Mouse (Mus musculus) embryonic facial prominence, embryonic 11.5 days (tissue): ENCODE measurements around the gene Ifna5. TPM values are rescaled to one million over a fixed set of nuclear protein-coding genes. Genes with fewer than 3 reads are reported as not detected.

ENCODE experiments used
- ATAC-seq: fragments of 200-750 bp; cut with Nextera tagmentation; replicated peaks from 2 replicates; pipeline ENCODE4 v1.8.0; 2017; ENCODE audit warnings: low read depth; ENCODE audit not compliant: insufficient number of reproducible peaks, low FRiP score, low TSS enrichment
- DNase-seq: peaks from one replicate; pipeline ENCODE4 v3.0.0-alpha.2; 2015; ENCODE audit warnings: low spot score
- H3K27ac ChIP-seq: fragments of 300-500 bp; sonication (generic); replicated peaks from 2 replicates; pipeline ENCODE4 v1.5.1; 2014; ENCODE audit warnings: mild to moderate bottlenecking, low read depth, low read length, control low read depth
- H3K27me3 ChIP-seq: fragments of 300-500 bp; sonication (generic); 2 replicates; pipeline ENCODE4 v1.6.1; 2014; ENCODE audit warnings: mild to moderate bottlenecking, low read length, moderate library complexity, mixed read lengths; ENCODE audit not compliant: control insufficient read depth, insufficient read depth
- H3K36me3 ChIP-seq: fragments of 300-500 bp; sonication (generic); replicated peaks from 2 replicates; pipeline ENCODE4 v1.6.1; 2014; ENCODE audit warnings: low read depth, mild to moderate bottlenecking, low read length, moderate library complexity, mixed read lengths; ENCODE audit not compliant: control insufficient read depth, insufficient read depth
- H3K4me1 ChIP-seq: fragments of 300-500 bp; sonication (generic); 2 replicates; pipeline ENCODE4 v1.6.1; 2014; ENCODE audit warnings: low read length, mixed read lengths; ENCODE audit not compliant: control insufficient read depth, insufficient read depth
- H3K4me2 ChIP-seq: fragments of 300-500 bp; sonication (generic); 2 replicates; pipeline ENCODE4 v1.6.1; 2014; ENCODE audit warnings: low read depth, mild to moderate bottlenecking, control low read depth, low read length, moderate library complexity
- H3K4me3 ChIP-seq: fragments of 300-500 bp; sonication (generic); 2 replicates; pipeline ENCODE4 v1.5.1; 2014; ENCODE audit warnings: low read depth, low read length, control low read depth
- H3K9ac ChIP-seq: fragments of 300-500 bp; sonication (generic); replicated peaks from 2 replicates; pipeline ENCODE4 v1.6.1; 2014; ENCODE audit warnings: mild to moderate bottlenecking, control low read depth, low read length
- H3K9me3 ChIP-seq: fragments of 300-500 bp; sonication (generic); replicated peaks from 2 replicates; pipeline ENCODE4 v1.6.1; 2016; ENCODE audit warnings: mild to moderate bottlenecking, low read length, inconsistent platforms, mixed read lengths; ENCODE audit not compliant: control insufficient read depth
- WGBS: fragments of 180-500 bp; shearing (Covaris S2); extraction: QIAGEN DNeasy Blood & Tissue Kit; methylation state at CpG from one replicate; pipeline ENCODE4 v1.1.7; 2014; 5-methylcytosine and 5-hydroxymethylcytosine counted together
- polyA plus RNA-seq: library from polyadenylated mRNA; unstranded; fragments of >200 nt; fragmentation: Nextera tagmentation; extraction: Ambion mirVana; gene quantifications from 2 replicates; pipeline ENCODE4 v1.2.1, GENCODE M21; 2014

Ifna5 gene
- polyA plus RNA-seq, 1 experiment from 2014 or later = not detected

GRCm38 (mm10) chr4:88841438-88841911 lies 6.2 kb downstream of the Ifna5 start, which contains the start of gene Ifna4:
Gene Ifna4 (plus strand): TSS chr4:88841861.
- no peak within 1 kb of the TSS for H3K27ac ChIP-seq
- H3K27me3 ChIP-seq = no peaks in the 10 kb centered on the region
- no peak within 1 kb of the TSS for H3K9ac ChIP-seq
- DNase-seq = no peak
- no peaks in the 10 kb centered on the region for H3K4me1 ChIP-seq
- H3K9me3 ChIP-seq = no peaks in the 10 kb centered on the region
- no peak within 1 kb of the TSS for H3K4me3 ChIP-seq
- no peak for ATAC-seq
- no peaks in the 10 kb centered on the region for H3K36me3 ChIP-seq
- no peak within 1 kb of the TSS for H3K4me2 ChIP-seq
- 44% methylated on average over 2 of the region's 2 CpGs for WGBS

DNA sequence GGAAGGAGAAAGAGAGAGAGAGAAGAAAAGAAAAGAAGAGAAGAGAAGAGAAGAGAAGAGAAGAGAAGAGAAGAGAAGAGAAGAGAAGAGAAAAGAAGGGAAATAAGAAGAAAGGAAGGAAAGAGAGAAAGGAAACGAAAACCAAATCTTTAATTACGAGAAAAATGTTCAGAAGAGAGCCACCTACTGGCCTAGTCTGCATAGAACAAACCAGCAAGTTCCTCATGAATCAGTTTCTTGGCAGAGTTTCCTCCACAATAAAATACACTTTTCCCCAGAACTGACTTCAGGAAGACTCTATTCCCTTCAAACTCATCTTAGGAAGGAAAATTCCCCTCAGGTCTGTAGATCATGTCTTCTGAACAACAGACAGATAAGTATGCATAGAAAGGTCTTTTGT lies 10.0 kb downstream of the Ifna5 start:
- no peak overlapping the region for H3K4me2 ChIP-seq
- H3K4me1 ChIP-seq = no peaks in the 10 kb centered on the region
- 46% methylated on average over 2 of the region's 2 CpGs for WGBS
- H3K36me3 ChIP-seq = no peaks in the 10 kb centered on the region
- DNase-seq = peak; percentile 3
- no peaks in the 10 kb centered on the region for H3K9me3 ChIP-seq
- ATAC-seq = no peak
- H3K9ac ChIP-seq = no peak overlapping the region
- no peak overlapping the region for H3K4me3 ChIP-seq
- H3K27me3 ChIP-seq = no peaks in the 10 kb centered on the region
- H3K27ac ChIP-seq = no peak overlapping the region

DNA sequence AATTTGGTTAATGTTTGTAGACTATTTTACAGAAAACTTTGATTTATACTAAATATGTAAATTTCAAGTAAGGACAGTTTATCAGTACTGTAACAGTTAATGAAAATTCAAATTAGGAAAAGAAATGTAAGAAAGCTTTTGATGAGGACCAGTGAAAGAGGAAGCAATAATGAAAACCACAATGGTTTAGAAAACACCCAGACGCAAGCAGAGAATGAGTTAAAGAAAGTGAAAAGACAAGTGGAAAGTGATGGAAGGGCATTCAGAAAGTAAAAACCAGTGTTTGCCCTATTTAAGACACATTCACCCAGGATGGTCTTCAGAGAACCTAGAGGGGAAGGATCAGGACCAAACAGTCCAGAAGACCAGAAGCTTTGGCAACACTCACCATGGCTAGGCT lies 14.4 kb downstream of the Ifna5 start, which contains the start of gene Ifna1:
TSS of gene Ifna1 (plus strand) at position 390 of the 400 bp plus-strand sequence.
- no peak within 1 kb of the TSS for H3K27ac ChIP-seq
- H3K4me2 ChIP-seq = no peak within 1 kb of the TSS
- no peak for DNase-seq
- no peak within 1 kb of the TSS for H3K4me3 ChIP-seq
- H3K27me3 ChIP-seq = no peaks in the 10 kb centered on the region
- H3K9me3 ChIP-seq = no peaks in the 10 kb centered on the region
- 84% methylated on average over 1 of the region's 1 CpGs for WGBS
- no peak within 1 kb of the TSS for H3K9ac ChIP-seq
- no peaks in the 10 kb centered on the region for H3K36me3 ChIP-seq
- no peaks in the 10 kb centered on the region for H3K4me1 ChIP-seq
- no peak for ATAC-seq

- Histone ChIP-seq H3K27me3 (no peaks in the 10 kb centered on the region), H3K36me3 (no peaks in the 10 kb centered on the region), H3K4me3 (no peak overlapping the region), H3K4me2 (no peak overlapping the region), H3K4me1 (no peaks in the 10 kb centered on the region), H3K27ac (no peak overlapping the region), H3K9me3 (no peaks in the 10 kb centered on the region), H3K9ac (no peak overlapping the region)
- 52% methylated on average over 4 of the region's 4 CpGs for WGBS
- ATAC-seq (no peak), DNase-seq (no peak)
Observed at GRCm38 (mm10) chr4:88851026-88851763, 15.9 kb downstream of the Ifna5 start.

DNA sequence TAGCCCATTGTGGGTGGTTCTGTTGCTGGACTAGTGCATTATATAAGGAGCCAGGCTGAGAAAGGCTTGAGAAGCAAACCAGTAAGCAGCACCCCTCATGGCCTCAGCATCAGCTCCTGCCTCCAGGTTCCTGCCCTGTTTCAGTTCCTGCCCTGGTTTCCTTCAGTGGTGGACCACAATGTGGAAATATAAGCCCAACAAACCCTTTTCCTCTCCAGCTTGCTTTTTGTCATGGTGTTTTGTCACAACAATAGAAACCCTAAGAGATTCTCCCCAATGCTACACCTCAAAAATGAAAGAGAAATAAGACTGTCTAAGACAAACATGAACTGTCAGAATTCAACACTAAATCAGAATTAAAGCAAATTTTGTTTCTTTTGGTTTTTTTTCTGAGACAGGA lies 23.9 kb downstream of the Ifna5 start:
- no peak for ATAC-seq
- H3K36me3 ChIP-seq = no peaks in the 10 kb centered on the region
- H3K27ac ChIP-seq = no peak overlapping the region
- H3K27me3 ChIP-seq = no peaks in the 10 kb centered on the region
- no peak overlapping the region for H3K4me2 ChIP-seq
- H3K9me3 ChIP-seq = no peaks in the 10 kb centered on the region
- no peak overlapping the region for H3K4me3 ChIP-seq
- no peaks in the 10 kb centered on the region; the same call in 1 of the 2 replicates for H3K4me1 ChIP-seq
- no peak overlapping the region for H3K9ac ChIP-seq
- no peak for DNase-seq

DNA sequence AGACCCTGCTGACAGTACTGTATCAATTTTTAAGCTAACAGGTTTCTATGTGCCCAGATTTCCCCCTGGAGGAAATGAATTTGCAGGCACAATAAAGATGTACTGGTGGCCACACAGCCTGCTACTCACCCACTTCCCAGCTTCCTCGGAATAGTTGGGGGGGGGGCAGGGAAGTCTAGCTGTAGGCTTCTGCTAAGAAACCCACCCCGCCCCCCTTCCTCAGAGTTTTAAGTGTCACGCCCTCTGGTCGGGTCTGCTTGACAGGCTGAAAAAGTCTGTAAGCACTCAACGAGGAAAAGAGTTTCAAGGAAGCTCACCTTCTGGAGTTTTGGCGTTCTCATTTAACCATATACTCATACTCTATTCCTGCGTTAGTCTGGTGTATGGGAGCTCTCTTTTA lies 28.0 kb downstream of the Ifna5 start:
- no peak overlapping the region for H3K4me2 ChIP-seq
- peak; percentile 62 for DNase-seq
- H3K4me3 ChIP-seq = no peak overlapping the region
- H3K27me3 ChIP-seq = no peaks in the 10 kb centered on the region
- no peak for ATAC-seq
- H3K27ac ChIP-seq = no peak overlapping the region
- H3K36me3 ChIP-seq = no peaks in the 10 kb centered on the region
- 4% methylated on average over 7 of the region's 7 CpGs for WGBS
- no peak overlapping the region for H3K9ac ChIP-seq
- no peaks in the 10 kb centered on the region; the same call in 1 of the 2 replicates for H3K4me1 ChIP-seq
- no peaks in the 10 kb centered on the region for H3K9me3 ChIP-seq

DNA sequence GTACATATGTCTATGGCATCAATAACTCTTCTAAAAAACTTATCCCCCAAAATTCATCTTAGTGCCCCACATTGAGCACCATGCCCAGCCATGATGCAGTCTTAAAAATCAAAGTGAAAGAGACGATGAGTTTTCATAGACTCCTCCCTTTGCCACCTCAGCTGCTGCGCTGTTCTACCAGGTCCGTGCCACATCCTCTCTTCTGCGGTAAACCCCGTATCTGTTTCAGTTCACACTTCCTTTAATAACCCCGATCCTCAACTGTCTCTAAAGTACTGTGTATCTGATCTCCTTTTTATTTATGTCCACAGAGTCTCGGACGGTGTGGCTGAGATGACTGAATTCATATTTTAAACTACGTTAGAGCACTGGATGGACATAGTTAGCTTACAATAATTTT lies 29.3 kb downstream of the Ifna5 start:
- Histone ChIP-seq H3K4me2 (no peak overlapping the region), H3K27ac (no peak overlapping the region), H3K9me3 (no peaks in the 10 kb centered on the region), H3K9ac (no peak overlapping the region), H3K36me3 (no peaks in the 10 kb centered on the region), H3K4me3 (no peak overlapping the region), H3K27me3 (no peaks in the 10 kb centered on the region), H3K4me1 (no peaks in the 10 kb centered on the region; the same call in 1 of the 2 replicates)
- 68% methylated on average over 9 of the region's 9 CpGs for WGBS
- ATAC-seq (no peak), DNase-seq (no peak)

- no peak overlapping the region for H3K4me3 ChIP-seq
- no peak for ATAC-seq
- DNase-seq = no peak
- H3K4me2 ChIP-seq = no peak overlapping the region
- no peaks in the 10 kb centered on the region; the same call in 1 of the 2 replicates for H3K4me1 ChIP-seq
- 27% methylated on average over 6 of the region's 6 CpGs for WGBS
- H3K27me3 ChIP-seq = no peaks in the 10 kb centered on the region
- no peak overlapping the region for H3K27ac ChIP-seq
- H3K9me3 ChIP-seq = no peaks in the 10 kb centered on the region
- H3K36me3 ChIP-seq = no peaks in the 10 kb centered on the region
- H3K9ac ChIP-seq = no peak overlapping the region
Observed at GRCm38 (mm10) chr4:88865011-88865569, 29.8 kb downstream of the Ifna5 start.
